Mouse (Mus musculus): ENCODE results near the gene 2010111I01Rik.

Gene 2010111I01Rik

DNA sequence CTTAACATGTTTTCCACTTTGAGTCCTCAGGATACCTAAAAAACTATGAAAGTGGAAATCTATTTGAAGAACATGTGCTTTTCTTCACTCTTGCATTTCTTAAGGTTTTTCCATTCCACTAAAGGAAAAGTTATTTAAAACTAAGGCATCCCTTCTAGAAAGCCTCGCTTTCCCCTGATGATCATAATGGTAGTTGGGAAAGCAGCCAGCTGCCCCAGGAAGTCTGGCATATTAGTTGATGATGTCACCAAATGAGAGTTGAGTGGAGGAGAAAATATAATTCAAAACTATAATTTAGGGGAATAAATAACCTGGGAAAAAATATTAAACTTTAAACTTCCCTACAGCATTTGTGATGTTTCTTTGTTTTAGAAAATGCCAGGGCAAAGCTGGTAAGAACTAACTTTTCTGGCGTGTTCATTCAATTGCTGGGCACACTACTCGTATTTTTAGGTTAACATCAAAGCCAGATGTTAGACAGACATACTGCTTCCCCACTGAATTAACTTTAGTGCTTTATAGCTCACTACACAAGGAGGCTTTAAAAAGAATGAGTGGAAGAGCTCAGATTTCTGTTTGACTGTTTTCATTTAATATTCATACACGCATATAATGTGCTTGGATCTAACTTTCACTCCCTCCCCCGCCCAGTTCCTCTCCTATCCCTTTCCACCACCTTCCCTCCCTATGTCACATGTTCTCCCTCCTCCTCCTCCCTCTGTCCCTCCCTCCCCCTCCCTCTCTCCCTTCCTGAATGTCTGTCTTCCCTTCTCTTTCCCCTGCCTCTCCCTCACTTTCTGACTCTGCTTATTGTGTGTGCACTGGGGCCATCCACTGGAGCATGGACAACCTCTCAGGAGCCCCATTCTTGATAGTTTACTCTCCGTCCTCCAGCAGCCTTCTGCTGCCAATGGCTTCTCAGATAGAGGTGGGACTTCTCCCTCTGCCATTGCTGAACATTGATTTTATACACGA lies 58.8 kb downstream of the 2010111I01Rik start:
- no peak for DNase-seq (ENCODE audit: low spot score in 2 of 2)

DNA sequence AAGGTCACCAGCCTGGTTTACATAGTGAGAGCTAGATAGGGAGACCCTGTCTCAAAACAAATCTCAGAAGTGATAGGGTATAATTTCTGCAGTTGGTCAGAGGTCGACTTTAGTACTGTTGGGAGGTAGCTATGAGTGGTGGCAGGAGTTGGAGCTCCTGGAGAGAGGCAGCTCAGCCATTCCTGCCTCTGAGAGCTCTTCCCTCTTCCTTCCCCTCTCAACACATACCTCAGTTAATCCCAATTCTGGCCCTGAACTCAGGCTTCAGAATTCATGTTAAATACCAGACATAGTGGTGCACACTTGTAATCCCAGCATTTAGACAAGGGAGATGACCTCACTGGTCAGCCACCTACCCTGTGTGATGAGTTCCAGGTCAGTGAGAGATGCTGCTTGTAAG lies 65.3 kb downstream of the 2010111I01Rik start:
- no peak for DNase-seq (ENCODE audit: low spot score in 2 of 2)

DNA sequence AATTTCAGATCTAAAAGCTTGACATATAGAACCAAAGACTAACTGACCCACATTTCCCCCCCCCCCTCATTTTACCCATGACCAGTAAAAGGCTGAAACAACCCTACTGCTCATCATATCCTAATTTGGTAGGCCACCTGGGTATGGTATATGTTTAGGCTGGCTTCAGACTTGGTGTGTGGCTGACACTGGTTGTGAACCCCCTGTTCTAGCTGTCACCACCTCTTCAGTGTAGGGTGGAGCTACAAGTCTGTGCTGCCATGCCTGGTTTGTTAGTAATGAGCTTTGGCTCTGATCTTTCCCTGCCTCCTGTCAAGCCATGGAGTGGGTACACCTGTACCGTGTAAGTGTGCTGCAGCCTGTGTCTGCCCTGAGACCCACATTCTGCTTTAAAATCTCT lies 66.6 kb downstream of the 2010111I01Rik start:
- no peak for DNase-seq (ENCODE audit: low spot score in 2 of 2)

DNA sequence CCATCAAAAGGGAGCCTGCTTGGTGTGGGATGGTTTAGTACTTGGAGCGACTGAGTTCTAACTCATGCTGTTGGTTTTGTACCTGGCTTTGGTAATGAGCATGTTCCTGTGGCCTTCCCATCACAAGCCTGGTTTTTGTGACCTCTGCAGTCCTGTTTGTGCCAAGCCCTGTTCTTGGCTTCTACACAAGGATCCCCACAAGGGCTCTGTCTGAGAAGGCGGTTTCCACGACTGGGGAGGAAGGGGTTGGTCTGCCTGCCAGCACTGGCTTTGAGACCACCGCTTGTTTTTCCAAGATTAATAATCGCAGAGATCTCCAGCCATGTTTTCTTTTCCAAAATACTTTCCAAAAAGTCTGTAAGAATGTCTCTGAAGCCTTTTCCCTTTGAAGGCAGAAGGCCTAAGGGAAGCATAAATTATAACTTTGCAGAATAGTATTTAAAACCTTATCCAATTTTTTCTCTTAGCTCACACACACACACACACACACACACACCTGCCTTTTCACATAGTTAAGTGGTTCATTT lies 67.7 kb downstream of the 2010111I01Rik start:
- no peak for DNase-seq (ENCODE audit: low spot score in 2 of 2)

DNA sequence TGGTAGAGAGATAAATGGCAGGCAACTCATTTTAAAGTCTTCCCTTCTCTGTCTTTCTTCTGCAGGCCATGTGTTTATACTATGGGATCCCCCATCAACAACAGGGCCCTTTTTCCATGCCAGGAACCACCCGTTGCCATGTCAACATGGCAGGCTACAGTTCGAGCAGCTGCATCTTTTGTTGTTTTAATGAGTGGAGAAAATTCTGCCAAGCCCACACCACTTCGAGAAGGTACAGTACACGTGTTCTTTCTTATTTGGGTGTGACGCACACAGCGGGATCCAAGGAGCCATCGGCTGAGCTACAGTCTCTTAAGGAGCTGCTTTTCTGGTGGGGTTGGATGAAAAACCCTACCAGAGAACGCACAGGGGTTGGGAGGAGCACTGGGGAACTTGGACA lies 68.3 kb downstream of the 2010111I01Rik start:
- no peak for DNase-seq (ENCODE audit: low spot score in 2 of 2)

DNA sequence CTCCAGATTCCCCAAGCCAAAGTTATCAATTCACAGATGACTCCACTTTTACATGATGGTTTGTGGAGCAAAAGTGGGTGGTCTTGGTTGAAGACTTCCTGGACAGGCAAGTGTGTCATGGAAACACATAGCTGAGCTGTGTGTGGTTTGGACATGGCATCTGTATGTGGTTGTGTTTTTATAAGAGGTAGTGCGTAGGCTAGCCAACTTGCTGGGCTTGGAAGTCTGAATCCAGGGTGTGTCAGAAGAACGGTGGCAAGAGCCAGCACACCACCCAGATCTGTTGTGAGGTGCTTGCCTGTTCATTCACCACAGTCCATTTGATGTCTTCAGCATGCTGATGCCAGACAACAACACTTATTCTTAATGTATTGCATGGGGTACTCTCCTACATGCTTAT lies 68.7 kb downstream of the 2010111I01Rik start:
- no peak for DNase-seq (ENCODE audit: low spot score in 2 of 2)

DNA sequence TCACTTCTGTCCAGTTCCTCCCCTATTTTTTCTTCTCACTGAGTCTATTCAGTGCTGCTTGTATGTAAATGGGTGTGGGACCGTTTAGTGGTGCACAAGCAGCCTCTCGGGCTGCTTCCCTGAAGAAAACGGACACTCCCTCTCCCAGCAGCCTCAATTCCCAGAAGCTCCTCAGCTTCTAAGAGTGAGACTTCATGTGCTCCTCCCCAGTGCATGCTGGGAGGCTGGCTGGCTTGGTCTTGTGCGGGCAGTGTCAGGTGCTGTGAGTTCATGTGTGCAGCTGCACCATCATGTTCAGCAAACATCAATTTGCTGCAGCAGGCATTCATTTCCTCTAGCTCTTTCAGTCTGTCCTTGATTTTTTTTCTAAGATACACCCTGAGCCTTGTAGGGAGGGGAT lies 70.0 kb downstream of the 2010111I01Rik start:
- DNase-seq (ENCODE audit: low spot score in 2 of 2): no peak

DNA sequence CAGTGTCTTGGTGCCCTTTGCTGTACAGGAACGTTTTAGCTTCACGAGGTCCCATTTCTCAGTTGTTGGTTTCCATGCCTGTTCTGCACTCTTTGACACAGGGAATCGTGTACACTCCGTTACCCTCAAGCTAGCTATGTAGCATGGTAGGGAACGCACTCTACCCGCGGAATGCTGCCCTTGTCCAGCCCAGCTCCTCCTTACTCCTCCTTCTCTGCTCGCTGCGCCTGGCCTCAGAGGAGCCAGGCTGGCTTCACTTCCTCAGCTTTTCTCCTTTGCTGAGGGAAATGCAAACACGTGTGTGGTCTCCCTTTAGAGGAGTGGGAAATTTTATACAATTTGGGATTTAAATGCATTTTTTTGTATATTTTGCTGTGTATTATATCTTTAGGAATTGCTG lies 73.2 kb downstream of the 2010111I01Rik start:
- no peak for DNase-seq (ENCODE audit: low spot score in 2 of 2)

DNA sequence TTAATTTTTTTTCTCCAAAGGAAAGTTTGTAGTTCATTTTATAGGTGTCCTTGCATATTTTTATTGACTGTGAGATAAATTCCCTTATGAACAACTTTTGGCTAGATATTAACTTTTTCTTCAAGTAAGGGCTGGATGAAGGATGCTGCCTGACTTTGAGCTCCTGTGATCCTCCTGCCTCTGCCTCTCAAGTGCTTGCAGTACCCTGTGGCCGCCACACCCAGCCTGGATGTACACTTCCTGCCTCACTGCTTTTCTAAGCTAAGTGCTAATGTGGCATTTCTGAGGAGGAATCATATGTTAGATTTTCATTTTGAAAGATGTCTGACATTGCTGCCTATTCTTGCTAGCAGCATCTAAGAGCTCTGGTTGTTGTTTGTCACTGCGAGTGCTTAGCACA lies 73.7 kb downstream of the 2010111I01Rik start:
- no peak for DNase-seq (ENCODE audit: low spot score in 2 of 2)

DNA sequence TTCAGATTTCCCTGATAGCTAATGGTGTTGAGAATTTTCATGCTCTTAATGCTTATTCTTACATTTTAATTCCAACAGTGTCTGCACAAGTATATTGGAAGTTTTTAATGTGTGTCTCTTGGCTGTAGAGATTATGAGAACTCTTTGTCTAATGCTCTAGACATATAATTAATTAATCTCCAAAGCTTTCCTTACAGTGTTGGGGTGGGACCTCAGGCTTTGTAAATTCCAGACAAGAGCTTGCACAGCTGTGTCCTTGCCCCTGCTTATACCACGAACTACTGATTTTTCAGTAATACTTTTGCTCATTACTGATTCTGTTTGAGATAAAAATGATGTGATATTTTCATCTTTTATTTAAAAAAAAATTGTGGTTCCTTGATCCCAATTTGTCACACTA lies 74.2 kb downstream of the 2010111I01Rik start:
- no peak for DNase-seq (ENCODE audit: low spot score in 2 of 2)

DNA sequence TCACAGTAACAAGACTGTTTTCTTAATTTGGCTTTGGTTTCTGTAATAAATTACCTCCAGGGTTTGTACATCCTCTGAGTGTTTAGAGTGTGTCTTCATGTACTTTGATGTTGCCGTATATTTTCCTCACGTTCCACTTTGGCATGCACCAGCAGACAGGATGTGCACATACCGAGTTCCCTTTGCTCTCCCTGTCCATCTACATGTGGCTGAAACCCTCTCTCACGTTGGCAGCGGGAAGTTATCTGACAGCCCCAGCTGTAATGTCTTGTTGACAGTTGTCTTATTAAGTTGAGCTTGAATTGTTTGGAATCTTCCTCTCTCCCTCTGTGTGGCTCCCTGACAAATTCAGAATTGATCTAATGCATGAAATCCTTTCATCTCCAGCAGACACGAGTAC lies 74.6 kb downstream of the 2010111I01Rik start:
- no peak for DNase-seq (ENCODE audit: low spot score in 2 of 2)

DNA sequence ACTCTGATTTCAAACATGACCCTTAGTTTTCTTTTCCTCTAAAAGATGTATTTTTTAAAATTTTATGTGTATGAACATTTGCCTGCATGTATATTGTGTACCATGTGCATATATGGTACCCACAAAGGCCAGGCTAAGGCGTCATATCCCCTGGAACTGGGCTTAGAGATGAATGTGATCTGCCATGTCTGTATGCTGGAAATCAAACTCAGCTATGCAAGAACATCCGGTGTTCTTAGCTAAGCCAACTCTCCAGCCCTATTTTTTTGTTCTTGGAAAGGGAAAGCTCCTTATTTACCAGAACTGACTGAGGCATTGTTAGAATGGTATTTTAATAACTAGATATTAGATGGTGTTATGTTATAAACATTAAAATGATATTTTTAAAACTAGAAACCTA lies 75.2 kb downstream of the 2010111I01Rik start:
- no peak for DNase-seq (ENCODE audit: low spot score in 2 of 2)

DNA sequence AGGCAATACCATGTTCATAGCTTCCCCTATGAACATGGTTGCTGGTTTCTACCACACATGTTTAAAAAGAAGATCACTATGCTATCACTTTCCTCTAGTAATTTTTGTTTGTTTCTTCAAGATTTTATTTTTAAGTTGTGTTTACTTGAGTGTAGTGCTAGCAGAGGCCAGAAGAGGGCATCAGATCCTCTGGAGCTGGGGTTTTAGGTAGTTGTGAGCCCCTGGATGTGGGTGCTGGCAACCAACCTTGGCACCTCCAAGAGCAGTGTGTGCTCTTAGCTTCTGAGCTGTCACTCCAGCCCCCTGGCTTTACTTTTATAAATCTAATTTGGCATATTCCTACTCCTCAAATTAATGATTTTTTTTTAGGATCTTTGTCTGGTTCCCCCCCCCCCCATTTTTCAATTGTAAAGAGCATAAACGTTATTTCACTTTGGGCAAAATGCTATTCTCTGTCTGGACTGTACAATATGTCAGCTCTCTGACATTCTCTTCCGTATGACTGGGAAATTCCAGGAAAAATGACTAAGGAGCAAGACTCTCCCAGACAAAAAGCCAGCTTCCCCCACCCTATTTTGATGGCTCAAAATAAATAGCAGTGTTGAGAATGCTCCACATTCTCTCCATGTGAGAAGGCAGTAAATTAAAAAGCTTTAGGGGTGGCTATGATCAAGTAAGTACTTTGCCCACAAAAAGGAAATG lies 81.0 kb downstream of the 2010111I01Rik start:
- DNase-seq (ENCODE audit: low spot score in 2 of 2): no peak

DNA sequence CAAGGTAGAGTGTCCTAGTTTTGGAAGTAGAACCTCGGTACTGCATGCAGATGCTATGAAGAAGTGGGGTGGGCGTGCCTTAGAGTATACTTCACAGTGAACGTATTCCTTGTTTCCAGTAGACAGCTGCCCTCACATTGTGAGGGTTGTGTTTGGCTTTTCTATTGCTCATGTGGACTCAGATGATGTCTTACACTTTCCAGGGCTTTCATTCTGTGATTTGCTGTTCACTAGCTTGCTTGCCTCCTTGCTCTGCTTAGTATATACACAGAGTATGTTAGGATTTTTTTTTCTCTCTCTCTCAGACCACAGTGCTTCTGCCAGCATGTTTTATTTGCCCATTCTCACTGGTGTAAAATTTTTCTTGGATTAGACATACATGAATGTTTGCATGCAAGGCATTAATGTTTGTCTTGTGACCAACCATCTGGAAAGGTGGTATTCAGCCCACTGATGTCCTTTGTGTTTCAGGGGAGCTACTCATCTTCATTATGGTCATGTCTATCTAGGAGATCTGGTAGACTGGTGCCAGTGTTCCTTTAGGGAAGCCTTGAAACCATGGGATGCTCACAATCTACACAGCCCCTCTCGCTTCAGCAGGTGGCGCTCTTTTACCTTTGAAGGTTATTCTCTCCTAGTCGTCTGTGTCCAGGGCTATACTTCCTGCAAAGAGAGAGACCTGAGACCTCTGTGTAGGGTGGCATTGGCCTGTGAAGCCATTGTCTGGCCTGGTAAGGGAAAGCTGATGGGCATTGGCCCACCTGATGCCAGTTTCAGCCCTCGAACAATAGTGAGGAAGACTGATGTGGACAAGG lies 81.7 kb downstream of the 2010111I01Rik start:
- peak; percentile 54 to 63 for DNase-seq (ENCODE audit: low spot score in 2 of 2)

DNA sequence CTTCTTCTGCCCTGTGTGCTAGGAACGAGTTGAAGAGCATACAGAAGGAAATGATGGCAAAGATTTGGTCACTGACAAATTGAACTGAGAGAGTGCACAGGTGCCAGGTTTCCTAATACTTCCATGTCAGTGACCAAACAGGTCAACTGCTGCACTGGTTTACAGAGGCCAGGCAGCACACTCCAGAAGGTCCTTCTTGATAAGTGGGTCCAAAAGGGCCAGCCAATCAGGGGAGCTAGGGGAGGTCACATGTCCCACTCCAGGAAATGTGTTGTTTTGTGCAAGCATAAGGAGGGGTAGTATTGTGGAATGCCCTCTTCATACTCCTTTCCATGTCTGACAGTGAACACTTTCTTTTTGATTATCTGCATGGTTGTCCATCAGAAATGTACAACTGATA lies 99.0 kb downstream of the 2010111I01Rik start:
- no peak for DNase-seq (ENCODE audit: low spot score in 2 of 2)

DNA sequence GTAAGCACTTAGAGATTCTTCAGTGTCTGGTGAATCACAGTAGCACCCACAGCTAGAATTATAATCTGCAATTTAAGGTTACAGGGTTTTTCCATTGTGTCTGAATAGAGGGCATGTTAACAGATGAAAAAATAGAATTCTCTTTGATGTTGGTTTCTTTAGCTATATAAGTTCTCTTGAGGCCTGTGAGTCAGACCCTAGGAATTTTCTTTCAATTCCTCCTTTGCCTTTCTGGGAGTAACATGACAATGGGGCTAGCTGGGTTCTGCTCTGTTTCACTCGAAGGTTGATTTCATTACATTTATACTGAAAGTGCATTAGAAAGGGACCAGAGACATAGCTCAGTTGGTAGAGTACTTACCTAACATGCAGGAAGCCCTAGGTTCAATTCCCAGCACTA lies 101.9 kb downstream of the 2010111I01Rik start:
- no peak for DNase-seq (ENCODE audit: low spot score in 2 of 2)

DNA sequence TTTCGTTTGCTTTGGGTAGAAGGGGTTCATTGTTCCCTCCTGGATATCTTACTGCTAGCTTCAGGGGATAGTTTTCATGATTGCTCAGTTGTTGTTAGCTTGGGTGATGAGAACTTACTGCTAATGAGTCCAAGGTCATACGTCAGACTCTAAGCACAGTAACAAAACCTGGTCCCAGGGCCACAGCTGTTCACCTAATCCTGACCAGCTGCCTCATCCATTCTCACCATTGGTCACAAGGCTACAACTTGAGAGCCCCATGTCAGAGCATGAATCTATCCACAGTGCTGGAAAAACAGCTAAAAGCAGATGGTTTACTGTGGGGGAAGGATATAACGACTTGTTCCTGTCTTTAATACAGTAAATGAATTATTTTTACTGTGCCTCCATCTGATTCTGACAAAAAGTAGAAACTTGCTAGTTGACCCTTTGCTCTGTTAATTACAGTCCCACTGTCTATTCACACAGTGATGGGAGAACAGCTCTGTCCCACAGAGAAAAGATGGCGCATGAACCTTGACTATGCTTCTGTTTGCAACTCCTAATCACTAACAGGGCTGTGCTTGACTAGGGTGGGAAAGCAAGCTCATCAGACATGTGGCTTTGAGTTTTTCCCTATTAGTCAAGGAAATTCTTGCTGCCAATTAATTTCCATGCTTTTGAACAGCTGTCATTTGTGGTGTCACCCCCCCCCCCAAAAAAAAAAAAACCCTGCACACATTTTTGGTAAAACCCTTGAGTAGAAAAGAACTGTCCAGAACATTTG lies 103.9 kb downstream of the 2010111I01Rik start:
- DNase-seq (ENCODE audit: low spot score in 2 of 2): no peak

DNA sequence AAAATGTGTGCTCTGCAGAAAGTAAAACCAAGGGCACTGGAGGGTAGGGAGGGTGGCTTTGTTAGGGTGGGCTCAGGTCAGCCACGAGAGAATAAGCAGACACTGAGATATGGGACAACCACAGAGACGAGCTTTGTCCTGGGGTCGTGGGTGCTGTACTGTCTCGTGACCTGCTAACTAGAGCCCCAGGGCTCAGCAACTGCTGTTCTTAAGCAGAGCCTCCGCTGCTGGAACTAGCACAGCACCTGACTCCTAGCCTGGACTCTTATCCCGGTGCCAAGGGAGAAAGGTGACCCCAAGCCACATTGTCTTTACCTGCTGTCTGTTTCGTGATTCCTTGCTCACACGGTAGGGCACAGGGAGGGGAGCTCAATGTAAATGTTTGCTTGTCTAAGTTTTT lies 107.2 kb downstream of the 2010111I01Rik start:
- no peak for DNase-seq (ENCODE audit: low spot score in 2 of 2)

DNA sequence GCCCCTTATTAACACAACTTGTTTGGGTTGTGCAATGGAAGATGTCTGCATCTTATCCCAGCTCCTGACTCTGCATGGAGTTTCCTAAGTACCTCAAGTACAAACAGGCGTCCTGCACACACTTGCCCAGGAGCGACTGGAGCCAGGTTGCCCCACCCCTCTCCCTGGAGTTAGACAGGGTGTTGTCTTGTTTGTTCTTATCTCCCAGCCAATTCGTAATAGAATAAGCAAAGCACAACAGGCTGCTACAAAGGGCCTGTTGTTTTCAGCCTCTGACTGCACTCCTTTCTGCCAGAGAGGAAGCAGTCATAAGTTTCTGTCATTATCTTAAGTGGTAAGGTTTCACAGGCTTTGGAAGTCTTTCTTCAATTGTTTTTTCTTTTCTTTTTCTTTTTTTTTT lies 107.7 kb downstream of the 2010111I01Rik start:
- DNase-seq (ENCODE audit: low spot score in 2 of 2): no peak

DNA sequence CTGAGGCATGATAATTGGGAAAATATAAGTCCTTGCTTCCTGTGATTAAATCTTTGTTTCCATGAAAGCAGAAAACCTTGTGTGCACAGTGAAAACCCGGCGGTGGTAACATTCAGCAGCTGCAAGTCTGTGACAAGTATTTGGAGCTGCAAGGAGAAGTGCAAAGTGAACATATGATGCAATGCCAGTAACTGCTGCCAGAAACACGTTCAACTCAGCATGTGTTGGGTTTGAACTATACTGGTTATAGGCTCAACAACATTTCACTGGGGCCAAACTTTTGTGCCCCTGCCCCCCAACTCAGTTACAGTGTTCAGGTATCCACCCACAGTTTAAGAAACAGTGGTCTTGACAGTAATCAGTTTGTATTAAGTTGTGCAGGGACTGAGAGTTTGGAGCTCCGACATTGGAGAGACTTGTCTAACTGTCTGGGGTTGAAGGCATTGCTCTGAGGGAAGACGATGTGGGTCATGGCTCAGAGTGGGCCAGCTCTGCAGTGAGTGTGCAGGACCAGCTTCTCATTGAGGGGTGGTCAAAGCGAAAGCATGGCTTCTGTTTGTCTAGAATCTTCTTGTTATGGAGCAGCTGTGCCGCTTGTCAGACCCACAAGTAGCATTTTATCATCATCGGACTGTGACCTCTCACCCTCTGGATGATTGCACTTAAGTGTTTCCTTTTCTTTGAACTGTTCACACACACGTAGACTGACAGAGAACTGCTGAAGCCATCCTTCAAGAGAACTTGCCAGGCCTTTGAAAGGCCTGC lies 109.4 kb downstream of the 2010111I01Rik start:
- DNase-seq (ENCODE audit: low spot score in 2 of 2): no peak

DNA sequence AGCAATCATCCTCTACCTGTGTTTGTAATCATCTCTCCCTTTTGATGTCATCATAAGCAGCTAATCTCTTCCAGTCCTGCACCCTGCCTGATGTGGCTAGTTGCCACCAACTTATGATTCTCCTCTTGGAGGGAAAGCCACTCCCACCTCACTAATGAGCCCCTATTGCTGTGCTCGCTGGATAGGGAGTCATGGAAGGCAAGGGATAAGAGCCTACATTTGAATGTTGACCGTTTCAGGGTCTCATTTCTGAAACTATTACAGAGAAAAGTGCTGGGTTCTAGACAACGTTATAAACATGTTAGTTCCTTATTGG lies 109.9 kb downstream of the 2010111I01Rik start:
- DNase-seq (ENCODE audit: low spot score in 2 of 2): no peak
